Mouse (Mus musculus): ENCODE results near the gene Parp9. TPM values are rescaled to one million over a fixed set of nuclear protein-coding genes. Genes with fewer than 3 reads are reported as not detected.

Parp9 gene
- polyA plus RNA-seq, 1 experiment from 2014 or later, result 13.0 TPM

DNA sequence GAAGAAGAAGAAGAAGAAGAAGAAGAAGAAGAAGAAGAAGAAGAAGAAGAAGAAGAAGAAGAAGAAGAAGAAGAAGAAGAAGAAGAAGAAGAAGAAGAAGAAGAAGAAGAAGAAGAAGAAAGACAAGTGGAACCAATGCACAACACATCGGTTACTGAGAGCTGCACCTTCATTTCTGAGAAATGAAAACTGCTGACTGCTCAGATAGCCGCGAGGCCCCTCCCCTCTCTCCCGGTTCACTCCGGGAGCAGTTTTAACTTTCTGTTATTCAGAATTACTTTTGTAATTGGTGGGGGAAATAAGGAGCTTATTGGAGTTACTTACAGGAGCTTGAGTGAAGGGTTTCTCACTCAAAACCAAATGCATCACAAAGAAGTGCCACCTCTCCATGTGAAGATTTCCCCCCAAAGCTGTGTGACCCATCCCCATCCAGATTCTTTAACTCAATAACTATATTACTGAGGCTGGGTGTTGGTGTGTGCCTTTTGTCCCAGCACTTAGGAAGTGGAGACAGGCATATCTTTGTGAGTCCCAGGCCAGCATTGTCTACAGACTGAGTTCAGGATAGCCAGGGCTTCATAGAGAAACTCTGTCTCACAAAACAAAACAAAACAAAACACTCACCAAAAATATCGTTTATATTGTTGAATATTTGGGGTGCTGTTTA is 32.3 kb upstream of the Parp9 start:
- Histone ChIP-seq H3K27me3 (replicated peaks; ENCODE audit: control insufficient read depth, insufficient read depth, low read length) (no peaks in the 10 kb centered on the region), H3K9ac (ENCODE audit: low read depth, low read length) (no peak overlapping the region), H3K4me3 (ENCODE audit: low read length) (no peak overlapping the region), H3K4me1 (ENCODE audit: control insufficient read depth, insufficient read depth, low read length) (no peaks in the 10 kb centered on the region), H3K9me3 (ENCODE audit: control insufficient read depth, low read length) (no peaks in the 10 kb centered on the region), H3K27ac (ENCODE audit: low read length) (no peak overlapping the region), H3K4me2 (ENCODE audit: low read depth, low read length) (0 out of 2 replicates have a peak overlapping the region, but pooled peaks have one; percentile 14), H3K36me3 (ENCODE audit: control insufficient read depth, insufficient read depth, low read length) (no peaks in the 10 kb centered on the region)
- 78% methylated on average over 6 of the region's 6 CpGs for WGBS
- ATAC-seq, result no peak

DNA sequence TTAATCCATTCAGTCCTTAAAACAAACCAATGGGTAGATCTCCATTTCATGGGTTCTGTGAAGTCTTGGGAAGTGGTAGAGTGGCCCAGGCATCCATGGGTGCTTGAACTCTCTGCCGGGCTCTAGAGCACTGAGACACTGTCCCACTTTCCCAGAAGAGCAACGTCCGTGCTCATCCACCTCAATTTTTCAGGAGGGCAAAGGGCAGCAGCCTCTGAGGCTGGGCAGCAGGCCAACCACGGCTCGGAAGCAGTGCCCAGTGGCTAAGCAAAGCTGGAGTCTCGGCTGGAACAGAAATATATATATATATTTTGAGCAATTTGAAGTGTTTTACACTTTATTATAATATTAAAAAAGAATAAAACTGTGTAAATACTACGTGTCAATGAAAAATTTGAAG is 31.4 kb upstream of the Parp9 start:
- no peak overlapping the region for H3K9ac ChIP-seq (ENCODE audit: low read depth, low read length)
- H3K36me3 ChIP-seq (ENCODE audit: control insufficient read depth, insufficient read depth, low read length), result no peaks in the 10 kb centered on the region
- H3K27me3 ChIP-seq (replicated peaks; ENCODE audit: control insufficient read depth, insufficient read depth, low read length), result no peaks in the 10 kb centered on the region
- ATAC-seq, result no peak
- H3K4me1 ChIP-seq (ENCODE audit: control insufficient read depth, insufficient read depth, low read length), result no peaks in the 10 kb centered on the region
- no peak overlapping the region for H3K27ac ChIP-seq (ENCODE audit: low read length)
- 70% methylated on average over 7 of the region's 7 CpGs for WGBS
- no peak overlapping the region for H3K4me2 ChIP-seq (ENCODE audit: low read depth, low read length)
- H3K9me3 ChIP-seq (ENCODE audit: control insufficient read depth, low read length), result no peaks in the 10 kb centered on the region
- H3K4me3 ChIP-seq (ENCODE audit: low read length), result no peak overlapping the region

DNA sequence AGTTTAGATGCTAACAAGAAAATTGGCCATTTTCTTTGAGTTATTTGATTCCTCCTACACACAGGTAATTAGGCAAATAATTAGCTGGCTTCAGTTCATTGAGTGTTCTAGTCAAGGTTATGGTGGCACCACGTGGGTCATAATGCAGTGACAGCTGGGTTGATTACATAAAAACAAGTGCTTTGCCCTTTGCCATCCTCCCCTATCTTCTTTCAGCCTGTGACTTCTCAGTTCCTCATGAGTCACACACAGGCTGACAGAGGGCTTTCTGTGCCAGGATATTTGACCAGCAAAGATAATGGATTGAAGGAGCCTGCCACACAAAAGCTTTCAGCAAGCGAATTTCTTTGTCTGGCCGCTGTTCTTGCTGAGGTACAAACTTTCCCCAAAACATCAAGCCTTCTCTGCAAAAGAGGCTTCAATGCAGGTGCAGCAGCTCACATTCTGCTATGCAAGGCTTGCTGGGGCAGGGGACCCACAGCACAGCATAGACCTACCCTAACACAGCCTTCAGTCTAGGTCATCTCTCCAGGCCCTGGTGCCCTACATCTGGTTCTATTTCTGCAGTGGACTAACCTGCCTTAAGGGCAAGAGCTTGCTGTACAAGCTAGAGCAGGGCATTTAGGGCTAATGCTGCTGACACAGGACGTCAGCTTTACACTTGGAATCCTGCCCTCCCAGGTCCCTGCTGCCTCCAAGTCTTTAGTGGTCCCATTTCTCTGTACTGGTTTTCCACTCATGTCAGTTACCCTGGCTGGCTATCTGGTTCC is 30.7 kb upstream of the Parp9 start:
- no peaks in the 10 kb centered on the region for H3K4me1 ChIP-seq (ENCODE audit: control insufficient read depth, insufficient read depth, low read length)
- ATAC-seq, result peak; percentile 66
- 58% methylated on average over 4 of the region's 4 CpGs for WGBS
- H3K4me2 ChIP-seq (ENCODE audit: low read depth, low read length), result no peak overlapping the region
- peak overlapping the region; percentile 57 for H3K27ac ChIP-seq (ENCODE audit: low read length)
- H3K9ac ChIP-seq (ENCODE audit: low read depth, low read length), result no peak overlapping the region
- H3K9me3 ChIP-seq (ENCODE audit: control insufficient read depth, low read length), result no peaks in the 10 kb centered on the region
- no peak overlapping the region for H3K4me3 ChIP-seq (ENCODE audit: low read length)
- no peaks in the 10 kb centered on the region for H3K36me3 ChIP-seq (ENCODE audit: control insufficient read depth, insufficient read depth, low read length)
- no peaks in the 10 kb centered on the region for H3K27me3 ChIP-seq (replicated peaks; ENCODE audit: control insufficient read depth, insufficient read depth, low read length)

DNA sequence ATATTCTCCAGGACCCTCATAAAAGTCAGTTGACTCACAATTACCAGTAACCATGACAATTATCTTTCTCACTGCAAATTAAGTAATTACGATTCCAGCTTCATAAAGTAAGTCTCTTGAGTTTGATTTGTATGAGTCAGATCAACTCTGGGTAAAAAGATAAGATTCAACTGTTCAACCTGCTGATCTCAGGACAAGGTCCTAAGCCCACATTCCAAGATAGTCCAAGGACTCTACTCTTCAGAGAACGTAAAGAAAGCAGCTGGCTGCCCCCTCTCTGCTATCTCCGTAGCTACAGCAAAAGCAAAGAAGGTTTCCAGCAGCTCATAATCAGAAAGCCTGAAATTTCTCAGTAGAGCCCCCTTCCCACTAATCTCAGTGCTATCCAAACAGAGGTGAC is 26.8 kb upstream of the Parp9 start:
- H3K4me1 ChIP-seq (ENCODE audit: control insufficient read depth, insufficient read depth, low read length), result no peaks in the 10 kb centered on the region
- no peaks in the 10 kb centered on the region for H3K36me3 ChIP-seq (ENCODE audit: control insufficient read depth, insufficient read depth, low read length)
- peak overlapping the region; percentile 51; the same call in 1 of the 2 replicates for H3K27ac ChIP-seq (ENCODE audit: low read length)
- peak; percentile 77 for ATAC-seq
- H3K9me3 ChIP-seq (ENCODE audit: control insufficient read depth, low read length), result no peaks in the 10 kb centered on the region
- H3K4me3 ChIP-seq (ENCODE audit: low read length), result no peak overlapping the region
- no peaks in the 10 kb centered on the region for H3K27me3 ChIP-seq (replicated peaks; ENCODE audit: control insufficient read depth, insufficient read depth, low read length)
- H3K4me2 ChIP-seq (ENCODE audit: low read depth, low read length), result no peak overlapping the region
- 49% methylated on average over 3 of the region's 3 CpGs for WGBS
- H3K9ac ChIP-seq (ENCODE audit: low read depth, low read length), result no peak overlapping the region

DNA sequence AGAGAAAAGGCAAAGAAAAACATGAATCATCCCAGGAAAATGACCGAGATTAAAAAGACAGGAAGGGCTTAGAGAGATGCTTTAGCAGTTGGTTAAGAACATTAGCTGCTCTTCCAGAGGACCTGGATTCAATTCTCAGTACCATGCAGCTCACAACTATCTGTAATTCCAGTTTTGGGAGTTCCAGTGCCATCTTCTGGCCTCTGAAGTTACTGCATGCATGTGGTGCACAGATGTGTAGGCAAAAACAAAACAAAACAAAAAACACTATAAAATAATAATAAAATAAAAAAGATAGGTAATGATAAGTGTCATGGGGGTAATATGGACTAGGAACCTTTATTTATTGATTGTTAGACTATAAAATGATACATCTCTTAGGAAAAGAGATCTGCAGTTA is 24.7 kb upstream of the Parp9 start:
- ATAC-seq, result no peak
- 83% methylated on average over 1 of the region's 1 CpGs for WGBS

DNA sequence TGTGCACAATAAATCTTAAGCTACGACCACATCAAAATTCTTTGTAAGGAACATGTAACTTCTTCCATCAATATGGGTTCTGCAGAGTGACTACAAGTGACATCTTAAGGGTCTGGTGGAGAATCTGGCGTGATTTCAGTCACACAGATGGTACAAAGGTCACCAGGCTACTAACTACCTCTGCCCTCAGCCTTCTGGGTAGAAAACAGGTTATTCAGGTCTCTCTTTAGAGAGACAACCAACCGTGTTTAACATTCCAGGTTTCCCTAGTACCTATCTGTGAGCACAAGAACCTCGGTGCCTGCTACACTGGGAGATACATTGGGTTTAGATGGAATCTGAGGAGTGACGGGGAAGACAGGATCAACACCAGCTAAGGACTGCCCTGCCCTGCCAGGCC is 24.0 kb upstream of the Parp9 start:
- Histone ChIP-seq H3K4me3 (ENCODE audit: low read length) (no peak overlapping the region), H3K27me3 (replicated peaks; ENCODE audit: control insufficient read depth, insufficient read depth, low read length) (no peaks in the 10 kb centered on the region), H3K4me1 (ENCODE audit: control insufficient read depth, insufficient read depth, low read length) (no peaks in the 10 kb centered on the region), H3K9ac (ENCODE audit: low read depth, low read length) (no peak overlapping the region), H3K9me3 (ENCODE audit: control insufficient read depth, low read length) (no peaks in the 10 kb centered on the region), H3K4me2 (ENCODE audit: low read depth, low read length) (no peak overlapping the region), H3K27ac (ENCODE audit: low read length) (0 out of 2 replicates have a peak overlapping the region, but pooled peaks have one; percentile 43), H3K36me3 (ENCODE audit: control insufficient read depth, insufficient read depth, low read length) (no peaks in the 10 kb centered on the region)
- ATAC-seq, result peak; percentile 67
- WGBS, result 54% methylated on average over 5 of the region's 5 CpGs

More for the DNA sequence above, 24.7 kb upstream of the Parp9 start:
- Histone ChIP-seq H3K27ac (ENCODE audit: low read length) (no peak overlapping the region), H3K4me3 (ENCODE audit: low read length) (no peak overlapping the region), H3K36me3 (ENCODE audit: control insufficient read depth, insufficient read depth, low read length) (no peaks in the 10 kb centered on the region), H3K27me3 (replicated peaks; ENCODE audit: control insufficient read depth, insufficient read depth, low read length) (no peaks in the 10 kb centered on the region), H3K4me1 (ENCODE audit: control insufficient read depth, insufficient read depth, low read length) (no peaks in the 10 kb centered on the region), H3K4me2 (ENCODE audit: low read depth, low read length) (no peak overlapping the region), H3K9ac (ENCODE audit: low read depth, low read length) (no peak overlapping the region), H3K9me3 (ENCODE audit: control insufficient read depth, low read length) (no peaks in the 10 kb centered on the region)

DNA sequence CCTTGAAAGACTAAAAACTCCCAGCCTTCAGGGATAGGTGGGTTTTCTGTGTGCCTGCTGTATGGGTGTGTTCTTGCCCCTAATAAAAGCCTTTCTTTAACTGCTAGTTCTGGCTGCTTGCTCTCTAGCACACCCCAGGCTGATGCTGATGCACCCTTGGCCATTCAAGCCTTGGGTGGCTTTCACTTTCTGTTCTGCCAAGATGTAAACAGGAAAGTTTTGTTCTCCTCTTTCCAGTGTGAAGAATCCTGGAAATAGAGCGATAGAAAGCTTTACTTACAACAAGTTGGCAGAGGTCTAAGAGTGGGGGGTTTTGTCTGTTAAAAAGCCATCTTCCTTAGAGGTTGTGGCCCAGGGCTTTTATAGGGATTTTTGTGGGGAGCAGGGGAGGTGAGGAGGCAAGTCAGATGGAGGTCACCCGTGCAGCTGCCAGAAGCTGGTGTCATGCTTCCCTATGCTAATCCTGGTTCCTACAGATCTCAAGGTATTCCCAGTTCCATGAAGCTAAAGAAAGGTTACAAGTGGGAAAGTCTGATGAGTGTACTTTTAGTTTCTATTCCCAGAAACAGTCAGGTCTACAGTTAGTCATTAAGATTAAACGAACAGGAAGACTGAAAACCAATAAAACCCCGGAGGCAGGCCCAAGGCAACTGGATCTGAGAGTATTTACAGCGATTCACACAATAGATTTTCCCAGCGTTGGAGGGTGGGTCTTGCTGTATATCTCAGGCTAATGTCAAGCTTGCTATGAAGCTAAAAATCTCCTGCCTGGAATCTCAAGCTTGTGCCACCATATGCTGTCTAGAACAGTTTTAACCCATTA is 19.3 kb upstream of the Parp9 start:
- WGBS, result 59% methylated on average over 6 of the region's 6 CpGs
- Histone ChIP-seq H3K27ac (ENCODE audit: low read length) (no peak overlapping the region), H3K9ac (ENCODE audit: low read depth, low read length) (0 out of 2 replicates have a peak overlapping the region, but pooled peaks have one; percentile 1), H3K9me3 (ENCODE audit: control insufficient read depth, low read length) (no peaks in the 10 kb centered on the region), H3K4me1 (ENCODE audit: control insufficient read depth, insufficient read depth, low read length) (no peaks in the 10 kb centered on the region), H3K4me2 (ENCODE audit: low read depth, low read length) (no peak overlapping the region), H3K36me3 (ENCODE audit: control insufficient read depth, insufficient read depth, low read length) (no peaks in the 10 kb centered on the region), H3K27me3 (replicated peaks; ENCODE audit: control insufficient read depth, insufficient read depth, low read length) (no peaks in the 10 kb centered on the region), H3K4me3 (ENCODE audit: low read length) (no peak overlapping the region)
- ATAC-seq, result peak; percentile 41; the same call in 1 of the 2 replicates

DNA sequence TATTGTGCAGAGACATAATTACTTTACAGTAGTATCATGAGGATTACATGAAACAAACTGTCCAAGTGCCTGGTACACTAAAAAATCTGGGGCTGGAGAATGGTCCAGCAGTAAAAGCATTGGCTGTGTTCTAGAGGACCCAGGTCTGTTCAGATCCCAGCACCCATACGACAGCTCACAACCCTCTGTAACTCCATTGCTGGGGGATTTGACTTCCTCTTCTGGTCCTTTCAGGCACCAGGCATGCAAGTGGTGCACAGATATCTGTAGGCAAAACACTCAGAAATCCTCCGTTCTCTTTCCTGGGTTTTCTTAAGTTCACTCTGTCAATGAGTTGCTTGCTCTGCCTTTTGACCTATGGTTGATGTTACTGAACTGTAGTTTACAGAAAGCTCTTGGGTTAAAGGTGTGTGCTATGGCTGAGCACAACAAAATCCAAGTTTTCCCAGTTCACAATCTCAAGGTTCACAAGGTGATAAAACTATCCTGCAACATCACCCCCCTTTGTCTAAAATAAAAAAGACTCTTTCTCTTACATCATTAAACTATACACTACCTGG is 16.5 kb upstream of the Parp9 start:
- H3K4me3 ChIP-seq (ENCODE audit: low read length), result no peak overlapping the region
- H3K9me3 ChIP-seq (ENCODE audit: control insufficient read depth, low read length), result no peaks in the 10 kb centered on the region
- H3K9ac ChIP-seq (ENCODE audit: low read depth, low read length), result no peak overlapping the region
- H3K4me1 ChIP-seq (ENCODE audit: control insufficient read depth, insufficient read depth, low read length), result no peaks in the 10 kb centered on the region
- no peak overlapping the region for H3K27ac ChIP-seq (ENCODE audit: low read length)
- H3K4me2 ChIP-seq (ENCODE audit: low read depth, low read length), result no peak overlapping the region
- ATAC-seq, result no peak
- no peaks in the 10 kb centered on the region; the same call in 1 of the 2 replicates for H3K36me3 ChIP-seq (ENCODE audit: control insufficient read depth, insufficient read depth, low read length)
- WGBS, result 77% methylated on average over 2 of the region's 2 CpGs
- H3K27me3 ChIP-seq (replicated peaks; ENCODE audit: control insufficient read depth, insufficient read depth, low read length), result no peaks in the 10 kb centered on the region

All from intestine, embryonic 16.5 days (tissue).